Mouse (Mus musculus) large intestine, adult 2 months (tissue): Measurements from ENCODE around the gene Cldn2. TPM values are rescaled to one million over a fixed set of nuclear protein-coding genes. Genes with fewer than 3 reads are reported as not detected.

Source experiments
- polyA plus RNA-seq: library from polyadenylated mRNA; depleted of rRNA; stranded (reverse); fragments of >200 nt; gene quantifications from 2 replicates; pipeline ENCODE4 v1.2.3, GENCODE M21; 2012; rRNA removed

Cldn2 gene
- polyA plus RNA-seq, 1 experiment, result 114 TPM

Other genes with a start within 250 kb of the Cldn2 start
- gene Rnf128, start 237.5 kb upstream of the Cldn2 start, polyA plus RNA-seq, result 30.0 and 59.9 TPM in 2 replicates
- gene Tbc1d8b, start 115.8 kb upstream of the Cldn2 start, polyA plus RNA-seq, result 1.5 and 3.9 TPM in 2 replicates
- 0.24 TPM in 1 of 2 replicates, not detected in the other for gene Gm15013, start 86.3 kb upstream of the Cldn2 start, polyA plus RNA-seq
- gene Ripply1, start 18.5 kb upstream of the Cldn2 start, polyA plus RNA-seq, result 0.46 TPM in 1 of 2 replicates, not detected in the other
- gene Morc4, start 70.8 kb downstream of the Cldn2 start, polyA plus RNA-seq, result 1.7 and 2.7 TPM in 2 replicates
- 0.24 and 0.59 TPM in 2 replicates for gene Rbm41, start 197.8 kb downstream of the Cldn2 start, polyA plus RNA-seq